Mouse (Mus musculus): ENCODE measurements at regions not wholly inside any gene's neighbourhood (a gene's known extent, or its start where the extent isn't known, plus 50 kb on each side); places are given as distances from the start of the nearest gene placed in this dataset.

DNA sequence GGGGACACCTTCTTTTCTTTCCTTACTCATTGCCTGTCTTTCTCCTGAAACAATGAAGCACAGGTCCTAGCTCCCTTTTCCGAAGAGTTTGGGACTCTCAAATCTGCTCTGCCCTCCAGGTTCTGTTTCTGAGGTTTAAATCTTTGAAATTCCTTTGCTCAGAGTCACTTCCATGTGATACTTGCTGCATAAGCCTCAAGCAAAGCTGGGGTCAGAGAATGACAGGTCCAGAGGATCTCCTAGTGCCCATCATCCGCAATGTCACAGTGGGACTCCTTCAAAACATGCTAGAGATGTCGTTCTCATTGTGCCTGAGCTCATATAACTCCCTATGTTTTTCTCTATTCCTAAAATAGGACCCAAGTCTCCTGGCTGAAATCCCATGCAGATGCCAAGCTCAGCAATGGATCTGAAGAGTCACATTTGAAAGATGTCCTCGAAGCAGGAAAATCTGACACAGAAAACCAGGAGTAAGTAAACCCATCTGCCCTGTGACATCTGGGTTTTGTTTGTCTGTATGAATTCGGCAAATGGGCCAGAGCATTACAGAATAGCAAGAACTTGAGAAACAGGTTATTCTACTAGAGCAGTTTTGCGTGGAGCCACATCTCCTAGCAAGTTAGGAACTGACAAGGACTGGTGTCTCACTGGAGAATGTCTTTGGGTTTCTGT lies 634.6 kb downstream of the Epha4 start:
- TF ChIP-seq CTCF (IDR thresholded peaks at IDR 0.05; ENCODE audit: extremely low read depth, insufficient read depth, insufficient read length, insufficient replicate concordance) (no peak), POLR2A (IDR thresholded peaks at IDR 0.05; ENCODE audit: low read depth, low read length) (no peak)

All from spleen, adult 2 months (tissue).